Mouse (Mus musculus): ENCODE data around the gene Trim28. TPM values are rescaled to one million over a fixed set of nuclear protein-coding genes. Genes with fewer than 3 reads are reported as not detected.

The Trim28 gene
- polyA plus RNA-seq, 1 experiment from 2014 or later, result 224 TPM

DNA sequence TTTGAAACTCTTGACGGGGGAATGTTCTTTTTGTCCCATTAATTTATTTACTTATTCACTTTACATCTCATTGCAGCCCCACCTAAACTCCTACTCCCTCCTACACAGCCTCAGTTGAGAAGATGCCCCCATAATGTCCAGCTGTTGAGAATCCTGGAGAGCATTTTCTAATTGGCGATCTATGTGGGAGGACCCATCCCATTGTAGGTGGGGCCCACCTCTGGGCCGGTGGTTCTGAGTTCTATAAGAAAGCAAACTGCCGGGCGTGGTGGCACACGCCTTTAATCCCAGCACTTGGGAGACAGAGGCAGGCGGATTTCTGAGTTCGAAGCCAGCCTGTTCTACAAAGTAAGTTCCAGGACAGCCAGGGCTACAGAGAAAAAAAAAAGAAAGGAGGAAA is 12.0 kb upstream of the Trim28 start:
- 80% methylated on average over 8 of the region's 8 CpGs for WGBS
- H3K9me3 ChIP-seq (ENCODE audit: control insufficient read depth, low read length), result no peaks in the 10 kb centered on the region

DNA sequence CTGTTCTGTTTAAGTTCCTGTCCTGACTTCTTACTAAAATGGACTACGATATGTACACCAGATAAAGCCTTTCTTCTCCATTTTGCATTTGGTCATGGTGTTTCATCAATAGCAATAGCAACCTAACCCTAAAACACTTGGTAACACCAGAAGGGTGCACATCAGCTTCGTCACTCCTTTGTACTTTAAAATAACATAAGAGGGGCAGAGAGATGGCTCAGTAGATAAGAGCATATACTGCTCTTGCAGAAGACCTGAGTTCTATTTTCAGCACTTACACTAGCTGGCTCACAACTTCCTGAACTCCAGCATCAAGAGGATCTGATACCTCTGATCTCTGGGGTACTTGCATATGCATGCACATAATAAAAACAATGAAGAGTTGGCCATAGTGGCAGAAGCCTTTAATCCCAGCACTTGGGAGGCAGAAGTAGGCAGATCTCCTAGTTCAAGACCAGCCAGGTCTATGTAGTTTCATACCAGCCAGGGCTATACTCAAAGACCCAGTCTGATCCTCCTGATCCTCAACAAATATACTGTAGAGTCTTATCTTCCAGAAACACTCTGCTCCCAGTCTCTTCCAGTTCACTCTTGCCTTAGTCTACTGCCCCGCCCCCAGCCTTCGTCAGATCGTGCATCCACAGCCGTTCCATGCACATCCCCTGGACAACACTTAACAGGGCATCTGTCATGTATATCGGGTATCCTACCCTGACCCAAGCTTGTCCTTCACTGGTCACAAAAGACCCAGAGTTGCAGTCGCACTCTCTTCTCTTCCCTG is 11.3 kb upstream of the Trim28 start:
- 78% methylated on average over 8 of the region's 8 CpGs for WGBS
- no peak overlapping the region for H3K9ac ChIP-seq (ENCODE audit: low read length)
- no peaks in the 10 kb centered on the region for H3K27me3 ChIP-seq (ENCODE audit: control insufficient read depth, insufficient read depth, low read length)
- no peak overlapping the region for H3K4me3 ChIP-seq (ENCODE audit: control insufficient read depth in 1 of 2, insufficient read depth in 1 of 2, low read depth in 1 of 2, low read length in 2 of 2)
- peaks cover 3% of the 10 kb centered on the region; the same call in 1 of the 2 replicates for H3K36me3 ChIP-seq (ENCODE audit: control insufficient read depth, insufficient read depth, low read length)
- no peak overlapping the region for H3K27ac ChIP-seq (replicated peaks in 1 of 2; ENCODE audit: control insufficient read depth in 1 of 2, insufficient read depth in 1 of 2, low read depth in 2 of 2, low read length in 2 of 2)
- ATAC-seq (ENCODE audit: insufficient number of reproducible peaks, insufficient read depth, low FRiP score, low read depth), result no peak
- H3K4me2 ChIP-seq (ENCODE audit: low read length), result no peak overlapping the region
- H3K9me3 ChIP-seq (ENCODE audit: control insufficient read depth, low read length), result no peaks in the 10 kb centered on the region
- no peaks in the 10 kb centered on the region for H3K4me1 ChIP-seq (ENCODE audit: control insufficient read depth in 2 of 2, insufficient read depth in 2 of 2, low read length in 2 of 2)

More for the DNA sequence above, 12.0 kb upstream of the Trim28 start:
- H3K9ac ChIP-seq (ENCODE audit: low read length), result no peak overlapping the region
- no peak for ATAC-seq (ENCODE audit: insufficient number of reproducible peaks, insufficient read depth, low FRiP score, low read depth)
- no peak overlapping the region for H3K4me3 ChIP-seq (ENCODE audit: control insufficient read depth in 1 of 2, insufficient read depth in 1 of 2, low read depth in 1 of 2, low read length in 2 of 2)
- H3K4me1 ChIP-seq (ENCODE audit: control insufficient read depth in 2 of 2, insufficient read depth in 2 of 2, low read length in 2 of 2), result no peaks in the 10 kb centered on the region
- no peak overlapping the region for H3K4me2 ChIP-seq (ENCODE audit: low read length)
- H3K27ac ChIP-seq (replicated peaks in 1 of 2; ENCODE audit: control insufficient read depth in 1 of 2, insufficient read depth in 1 of 2, low read depth in 2 of 2, low read length in 2 of 2), result no peak overlapping the region
- H3K36me3 ChIP-seq (ENCODE audit: control insufficient read depth, insufficient read depth, low read length), result peaks cover 7% of the 10 kb centered on the region; the same call in 1 of the 2 replicates
- H3K27me3 ChIP-seq (ENCODE audit: control insufficient read depth, insufficient read depth, low read length), result no peaks in the 10 kb centered on the region

DNA sequence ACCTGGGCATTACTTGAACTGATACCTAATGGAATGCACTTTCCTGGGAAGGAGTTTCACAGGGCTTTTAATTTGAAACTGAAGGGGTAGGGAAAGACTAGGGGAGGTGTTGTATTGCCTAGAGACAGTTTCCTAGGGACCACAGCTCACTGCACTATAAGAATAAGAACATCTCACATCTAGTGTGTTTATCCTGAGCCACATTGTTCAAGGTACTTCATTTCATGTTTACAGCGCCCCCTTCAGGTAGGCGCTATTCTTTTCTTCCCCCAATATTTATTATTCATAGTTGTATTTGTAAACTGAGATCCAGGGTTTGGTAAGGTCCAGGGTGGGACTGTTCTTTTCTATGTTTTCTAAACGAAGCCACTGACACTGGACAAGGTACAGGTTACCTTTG is 6.7 kb upstream of the Trim28 start:
- Histone ChIP-seq H3K9ac (ENCODE audit: low read length) (no peak overlapping the region), H3K4me2 (ENCODE audit: low read length) (no peak overlapping the region), H3K27ac (replicated peaks in 1 of 2; ENCODE audit: control insufficient read depth in 1 of 2, insufficient read depth in 1 of 2, low read depth in 2 of 2, low read length in 2 of 2) (no peak overlapping the region), H3K4me3 (ENCODE audit: control insufficient read depth in 1 of 2, insufficient read depth in 1 of 2, low read depth in 1 of 2, low read length in 2 of 2) (no peak overlapping the region), H3K36me3 (ENCODE audit: control insufficient read depth, insufficient read depth, low read length) (no peaks in the 10 kb centered on the region), H3K27me3 (ENCODE audit: control insufficient read depth, insufficient read depth, low read length) (no peaks in the 10 kb centered on the region), H3K4me1 (ENCODE audit: control insufficient read depth in 2 of 2, insufficient read depth in 2 of 2, low read length in 2 of 2) (no peaks in the 10 kb centered on the region), H3K9me3 (ENCODE audit: control insufficient read depth, low read length) (no peaks in the 10 kb centered on the region)
- WGBS, result 5% methylated on average over 3 of the region's 3 CpGs
- no peak for ATAC-seq (ENCODE audit: insufficient number of reproducible peaks, insufficient read depth, low FRiP score, low read depth)

DNA sequence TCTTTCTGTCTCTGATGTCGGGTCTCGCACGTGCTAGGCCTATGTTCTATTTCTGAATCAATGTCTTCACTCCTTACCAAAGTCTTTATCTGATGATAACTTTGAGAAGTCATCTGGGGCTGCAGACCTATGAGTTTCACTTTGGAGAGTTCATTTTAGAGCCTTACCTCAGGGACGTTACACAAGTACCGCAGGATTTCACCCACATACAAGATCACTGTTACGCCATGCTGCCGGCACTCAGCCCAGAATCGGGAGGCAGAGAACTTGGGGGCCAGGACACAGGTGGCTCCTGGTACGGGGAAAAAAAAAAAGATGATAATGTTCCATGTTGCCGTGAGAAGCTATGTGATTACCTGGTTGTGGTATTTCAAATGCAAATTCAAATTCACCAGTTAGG is 5.8 kb upstream of the Trim28 start:
- ATAC-seq (ENCODE audit: insufficient number of reproducible peaks, insufficient read depth, low FRiP score, low read depth), result no peak
- no peak overlapping the region for H3K4me3 ChIP-seq (ENCODE audit: control insufficient read depth in 1 of 2, insufficient read depth in 1 of 2, low read depth in 1 of 2, low read length in 2 of 2)
- H3K27me3 ChIP-seq (ENCODE audit: control insufficient read depth, insufficient read depth, low read length), result no peaks in the 10 kb centered on the region
- 80% methylated on average over 10 of the region's 10 CpGs for whole genome bisulfite sequencing
- no peak overlapping the region for H3K4me2 ChIP-seq (ENCODE audit: low read length)
- H3K9ac ChIP-seq (ENCODE audit: low read length), result no peak overlapping the region
- no peaks in the 10 kb centered on the region for H3K4me1 ChIP-seq (ENCODE audit: control insufficient read depth in 2 of 2, insufficient read depth in 2 of 2, low read length in 2 of 2)
- H3K27ac ChIP-seq (replicated peaks in 1 of 2; ENCODE audit: control insufficient read depth in 1 of 2, insufficient read depth in 1 of 2, low read depth in 2 of 2, low read length in 2 of 2), result no peak overlapping the region
- no peaks in the 10 kb centered on the region for H3K36me3 ChIP-seq (ENCODE audit: control insufficient read depth, insufficient read depth, low read length)
- no peaks in the 10 kb centered on the region for H3K9me3 ChIP-seq (ENCODE audit: control insufficient read depth, low read length)

DNA sequence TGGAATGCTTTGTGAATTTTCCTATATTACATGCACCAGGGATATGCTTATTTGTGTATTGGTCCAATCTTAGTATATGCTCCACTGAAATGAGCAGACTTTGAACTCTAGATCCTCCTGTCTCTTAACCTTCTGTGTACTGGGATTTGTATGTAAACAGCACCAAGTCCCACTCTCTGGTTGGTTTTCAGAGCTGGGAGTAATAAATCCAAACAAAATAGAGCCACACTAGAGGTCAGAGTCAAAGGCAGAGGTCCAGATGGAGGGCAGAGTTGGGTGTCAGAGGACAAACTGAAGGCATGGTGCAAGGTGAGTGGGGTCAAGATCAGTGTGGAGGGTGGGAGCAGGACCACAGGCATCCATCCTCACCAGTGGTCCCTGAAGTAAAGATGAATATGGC is 3.1 kb upstream of the Trim28 start:
- H3K9me3 ChIP-seq (ENCODE audit: control insufficient read depth, low read length), result no peaks in the 10 kb centered on the region
- no peak overlapping the region for H3K27ac ChIP-seq (replicated peaks in 1 of 2; ENCODE audit: control insufficient read depth in 1 of 2, insufficient read depth in 1 of 2, low read depth in 2 of 2, low read length in 2 of 2)
- H3K4me3 ChIP-seq (ENCODE audit: control insufficient read depth in 1 of 2, insufficient read depth in 1 of 2, low read depth in 1 of 2, low read length in 2 of 2), result no peak overlapping the region
- H3K9ac ChIP-seq (ENCODE audit: low read length), result no peak overlapping the region
- H3K4me1 ChIP-seq (ENCODE audit: control insufficient read depth in 2 of 2, insufficient read depth in 2 of 2, low read length in 2 of 2), result no peaks in the 10 kb centered on the region
- no peak for ATAC-seq (ENCODE audit: insufficient number of reproducible peaks, insufficient read depth, low FRiP score, low read depth)
- H3K27me3 ChIP-seq (ENCODE audit: control insufficient read depth, insufficient read depth, low read length), result no peaks in the 10 kb centered on the region
- H3K4me2 ChIP-seq (ENCODE audit: low read length), result no peak overlapping the region
- H3K36me3 ChIP-seq (ENCODE audit: control insufficient read depth, insufficient read depth, low read length), result no peaks in the 10 kb centered on the region

DNA sequence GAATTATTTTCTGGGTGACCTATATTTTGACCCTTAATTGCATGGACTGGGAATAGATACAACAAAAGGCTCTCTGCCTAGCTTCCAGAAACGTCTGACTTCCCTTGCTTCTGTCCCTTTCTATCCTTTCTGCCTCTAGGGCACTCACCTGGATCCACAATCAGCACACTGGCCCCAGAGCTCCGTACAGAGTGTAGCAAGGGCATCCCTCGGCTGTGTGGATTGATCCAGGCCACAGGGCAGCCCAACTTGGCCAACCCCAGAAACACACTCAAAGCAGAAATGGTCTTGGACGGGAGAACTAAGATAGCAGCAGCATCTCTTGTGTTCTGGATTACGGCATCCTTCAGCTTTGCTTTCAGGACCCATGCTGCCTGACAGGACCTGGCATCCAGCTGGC is 1.7 kb upstream of the Trim28 start:
- no peak overlapping the region for H3K9ac ChIP-seq (ENCODE audit: low read length)
- 59% methylated on average over 5 of the region's 5 CpGs for WGBS
- no peaks in the 10 kb centered on the region for H3K36me3 ChIP-seq (ENCODE audit: control insufficient read depth, insufficient read depth, low read length)
- no peak for ATAC-seq (ENCODE audit: insufficient number of reproducible peaks, insufficient read depth, low FRiP score, low read depth)
- H3K27ac ChIP-seq (replicated peaks in 1 of 2; ENCODE audit: control insufficient read depth in 1 of 2, insufficient read depth in 1 of 2, low read depth in 2 of 2, low read length in 2 of 2), result no peak overlapping the region
- H3K4me2 ChIP-seq (ENCODE audit: low read length), result no peak overlapping the region
- H3K4me3 ChIP-seq (ENCODE audit: control insufficient read depth in 1 of 2, insufficient read depth in 1 of 2, low read depth in 1 of 2, low read length in 2 of 2), result no peak overlapping the region
- no peaks in the 10 kb centered on the region for H3K4me1 ChIP-seq (ENCODE audit: control insufficient read depth in 2 of 2, insufficient read depth in 2 of 2, low read length in 2 of 2)
- H3K27me3 ChIP-seq (ENCODE audit: control insufficient read depth, insufficient read depth, low read length), result no peaks in the 10 kb centered on the region
- H3K9me3 ChIP-seq (ENCODE audit: control insufficient read depth, low read length), result no peaks in the 10 kb centered on the region

DNA sequence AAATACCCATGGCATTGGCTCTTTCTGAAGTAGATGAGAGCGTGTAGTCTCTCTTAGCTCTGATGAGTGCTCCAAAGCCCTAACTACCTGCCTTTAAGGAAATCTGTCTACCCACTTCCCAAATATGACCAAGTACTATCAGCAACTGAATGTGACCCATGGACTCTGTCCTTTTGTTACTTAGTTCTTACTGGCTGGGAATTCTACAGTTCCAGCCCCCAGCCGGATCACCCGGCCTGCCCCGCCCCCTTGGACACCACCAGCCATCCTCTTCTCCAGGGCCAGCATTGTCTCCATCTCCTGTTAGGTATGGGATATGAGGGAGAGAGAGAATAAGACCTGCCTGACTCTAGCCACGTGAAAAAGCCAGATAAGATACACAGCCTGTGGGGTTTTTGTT is 861 bp upstream of the Trim28 start, which contains the start of gene Slc27a5:
Gene Slc27a5, minus strand, starts transcription at position 140 of the 400 bp plus-strand sequence.
- ATAC-seq (ENCODE audit: insufficient number of reproducible peaks, insufficient read depth, low FRiP score, low read depth), result no peak

DNA sequence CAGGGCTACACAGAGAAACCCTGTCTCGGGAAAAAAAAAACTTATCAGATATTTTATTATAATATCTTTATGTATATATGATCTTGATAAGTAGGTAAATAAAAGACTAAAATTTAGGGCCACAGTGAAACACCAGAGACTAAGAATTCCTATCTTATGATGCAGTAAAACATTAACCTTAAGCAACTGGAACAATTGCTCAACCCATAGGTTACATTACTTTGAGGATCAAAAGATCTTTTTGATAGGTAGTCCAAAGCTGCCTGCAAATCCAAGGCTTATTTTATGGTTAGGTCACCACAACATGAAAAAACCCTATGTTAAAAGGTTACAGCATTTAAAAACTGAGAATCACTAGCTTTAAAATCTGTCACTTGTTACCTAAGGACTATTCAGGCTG is 2.7 kb downstream of the Trim28 start:
- Histone ChIP-seq H3K4me3 (ENCODE audit: control insufficient read depth in 1 of 2, insufficient read depth in 1 of 2, low read depth in 1 of 2, low read length in 2 of 2) (no peak overlapping the region), H3K9ac (ENCODE audit: low read length) (no peak overlapping the region), H3K4me2 (ENCODE audit: low read length) (no peak overlapping the region), H3K27me3 (ENCODE audit: control insufficient read depth, insufficient read depth, low read length) (no peaks in the 10 kb centered on the region), H3K36me3 (ENCODE audit: control insufficient read depth, insufficient read depth, low read length) (peaks cover 20% of the 10 kb centered on the region), H3K27ac (replicated peaks in 1 of 2; ENCODE audit: control insufficient read depth in 1 of 2, insufficient read depth in 1 of 2, low read depth in 2 of 2, low read length in 2 of 2) (no peak overlapping the region), H3K4me1 (ENCODE audit: control insufficient read depth in 2 of 2, insufficient read depth in 2 of 2, low read length in 2 of 2) (no peaks in the 10 kb centered on the region), H3K9me3 (ENCODE audit: control insufficient read depth, low read length) (no peaks in the 10 kb centered on the region)
- 57% methylated on average over 1 of the region's 1 CpGs for WGBS
- no peak for ATAC-seq (ENCODE audit: insufficient number of reproducible peaks, insufficient read depth, low FRiP score, low read depth)

More for the DNA sequence above, 861 bp upstream of the Trim28 start, which contains the start of gene Slc27a5:
- H3K27me3 ChIP-seq (ENCODE audit: control insufficient read depth, insufficient read depth, low read length), result no peaks in the 10 kb centered on the region
- no peak within 1 kb of the TSS for H3K4me2 ChIP-seq (ENCODE audit: low read length)
- H3K36me3 ChIP-seq (ENCODE audit: control insufficient read depth, insufficient read depth, low read length), result no peaks in the 10 kb centered on the region
- no peak within 1 kb of the TSS for H3K27ac ChIP-seq (replicated peaks in 1 of 2; ENCODE audit: control insufficient read depth in 1 of 2, insufficient read depth in 1 of 2, low read depth in 2 of 2, low read length in 2 of 2)
- H3K4me3 ChIP-seq (ENCODE audit: control insufficient read depth in 1 of 2, insufficient read depth in 1 of 2, low read depth in 1 of 2, low read length in 2 of 2), result no peak within 1 kb of the TSS
- WGBS, result 66% methylated on average over 5 of the region's 5 CpGs
- no peak within 1 kb of the TSS for H3K9ac ChIP-seq (ENCODE audit: low read length)
- H3K9me3 ChIP-seq (ENCODE audit: control insufficient read depth, low read length), result no peaks in the 10 kb centered on the region
- no peaks in the 10 kb centered on the region for H3K4me1 ChIP-seq (ENCODE audit: control insufficient read depth in 2 of 2, insufficient read depth in 2 of 2, low read length in 2 of 2)

Measured in heart, embryonic 14.5 days (tissue).